Mouse (Mus musculus) liver, adult 2 months (tissue): ENCODE measurements at regions not wholly inside any gene's neighbourhood (a gene's known extent, or its start where the extent isn't known, plus 50 kb on each side); places are given as distances from the start of the nearest gene placed in this dataset.

Experiments used
- DNase-seq: peaks from one replicate; pipeline ENCODE4 v3.0.0-alpha.2; 2011; ENCODE audit warnings: low read depth, low spot score; ENCODE audit errors: extremely low read depth
- H3K27ac ChIP-seq: fragments of 200-500 bp; replicated peaks from 2 replicates; pipeline ENCODE4 v1.5.1; 2012; ENCODE audit warnings: low read depth, mild to moderate bottlenecking, control low read depth, inconsistent platforms, low read length; ENCODE audit not compliant: insufficient read depth
- H3K27me3 ChIP-seq: fragments of 200-500 bp; 2 replicates; pipeline ENCODE4 v1.6.1; 2012; ENCODE audit warnings: mild to moderate bottlenecking, moderate library complexity, low read length, inconsistent platforms; ENCODE audit not compliant: control insufficient read depth, insufficient read depth
- H3K36me3 ChIP-seq: fragments of 200-500 bp; 2 replicates; pipeline ENCODE4 v1.6.1; 2012; ENCODE audit warnings: low read length, inconsistent platforms; ENCODE audit not compliant: control insufficient read depth, insufficient read depth
- H3K4me1 ChIP-seq: fragments of 200-500 bp; 2 replicates; pipeline ENCODE4 v1.6.1; 2011; ENCODE audit warnings: low read length; ENCODE audit not compliant: control insufficient read depth, insufficient read depth
- H3K4me3 ChIP-seq: fragments of 200-500 bp; 2 replicates; pipeline ENCODE4 v1.5.1; 2011; ENCODE audit warnings: low read depth, mild to moderate bottlenecking, control low read depth, low read length, moderate library complexity; ENCODE audit not compliant: insufficient read depth
- H3K79me2 ChIP-seq: fragments of 200-500 bp; 2 replicates; pipeline ENCODE4 v1.6.1; 2012; ENCODE audit warnings: inconsistent platforms, mild to moderate bottlenecking, low read length, moderate library complexity; ENCODE audit not compliant: control insufficient read depth, insufficient read depth
- H3K9ac ChIP-seq: fragments of 200-500 bp; 2 replicates; pipeline ENCODE4 v1.6.1; 2012; ENCODE audit warnings: low read depth, mild to moderate bottlenecking, control low read depth, inconsistent platforms, low read length
- CTCF ChIP-seq: fragments of 200-500 bp; IDR thresholded peaks from 2 replicates; pipeline ENCODE4 v1.5.1; 2011; ENCODE audit warnings: low read depth, low read length, control low read depth
- POLR2A ChIP-seq: fragments of 200-500 bp; IDR thresholded peaks from 2 replicates; pipeline ENCODE4 v1.6.1; 2011; ENCODE audit warnings: low read length, control low read depth; ENCODE audit not compliant: insufficient read depth; ENCODE audit errors: extremely low read depth
- WGBS: fragments of 180-500 bp; shearing (Covaris S2); methylation state at CpG from one replicate; pipeline ENCODE4 v1.1.7; 2018; 5-methylcytosine and 5-hydroxymethylcytosine counted together

DNA sequence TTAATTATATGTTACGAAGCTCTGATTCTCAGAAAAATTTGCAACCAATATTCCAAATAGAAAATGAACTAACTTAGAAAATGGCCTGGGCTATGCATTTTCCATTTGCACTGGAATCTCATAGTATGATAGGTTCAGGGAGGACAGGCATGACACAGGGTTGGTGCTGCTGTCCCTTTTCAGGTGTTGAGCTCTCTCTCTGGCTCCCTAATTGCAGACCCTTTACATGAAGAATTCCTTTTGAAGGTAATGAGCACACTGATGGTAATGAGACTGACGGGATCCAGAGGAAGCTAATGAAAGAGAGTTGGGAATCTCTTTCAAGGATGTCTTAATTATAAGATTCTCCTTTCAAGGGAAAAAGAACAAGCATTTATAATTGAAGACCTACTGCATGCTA is 87.6 kb downstream of the Serpinb8 start:
- Histone ChIP-seq H3K79me2 (no peaks in the 10 kb centered on the region), H3K9ac (no peak overlapping the region), H3K27me3 (no peaks in the 10 kb centered on the region), H3K27ac (no peak overlapping the region), H3K4me1 (no peaks in the 10 kb centered on the region), H3K36me3 (no peaks in the 10 kb centered on the region), H3K4me3 (no peak overlapping the region)
- WGBS: 81% methylated on average over 2 of the region's 2 CpGs
- DNase-seq: no peak
- TF ChIP-seq CTCF (no peak), POLR2A (no peak)

- Histone ChIP-seq H3K9ac (no peak overlapping the region), H3K79me2 (no peaks in the 10 kb centered on the region), H3K4me3 (no peak overlapping the region), H3K4me1 (no peaks in the 10 kb centered on the region), H3K27me3 (no peaks in the 10 kb centered on the region), H3K27ac (no peak overlapping the region), H3K36me3 (no peaks in the 10 kb centered on the region)
- no peak for DNase-seq
- 52% methylated on average over 2 of the region's 2 CpGs for WGBS
- TF ChIP-seq CTCF (no peak), POLR2A (no peak)
Observed at GRCm38 (mm10) chr1:107696858-107697257, 107.1 kb downstream of the Serpinb8 start.

DNA sequence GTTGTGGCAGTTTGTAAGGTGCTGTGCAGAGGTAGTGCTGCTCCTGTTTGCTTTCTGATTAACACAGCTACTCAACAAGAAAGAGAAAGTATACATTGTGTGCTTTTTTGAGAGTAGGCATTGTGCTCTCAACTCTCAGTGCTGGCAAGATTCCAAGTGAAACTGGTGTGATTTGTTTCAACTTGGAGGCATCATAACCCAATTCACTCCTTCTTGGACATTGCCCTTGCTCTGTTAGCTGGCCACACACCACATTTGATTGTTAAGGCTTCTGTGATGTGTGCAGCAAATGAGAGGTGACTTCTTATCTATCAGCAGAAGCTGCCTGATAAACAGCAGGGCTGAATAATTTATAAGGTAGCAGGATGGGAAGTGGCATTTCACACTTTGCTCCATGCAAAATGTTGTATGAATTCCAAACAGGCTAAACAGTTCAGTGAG is 116.3 kb downstream of the Serpinb8 start:
- Histone ChIP-seq H3K36me3 (no peaks in the 10 kb centered on the region), H3K79me2 (no peaks in the 10 kb centered on the region), H3K4me1 (no peaks in the 10 kb centered on the region), H3K27me3 (no peaks in the 10 kb centered on the region), H3K27ac (no peak overlapping the region), H3K9ac (no peak overlapping the region), H3K4me3 (no peak overlapping the region)
- DNase-seq: peak; percentile 2
- no peak for TF ChIP-seq POLR2A
- TF ChIP-seq CTCF: no peak

DNA sequence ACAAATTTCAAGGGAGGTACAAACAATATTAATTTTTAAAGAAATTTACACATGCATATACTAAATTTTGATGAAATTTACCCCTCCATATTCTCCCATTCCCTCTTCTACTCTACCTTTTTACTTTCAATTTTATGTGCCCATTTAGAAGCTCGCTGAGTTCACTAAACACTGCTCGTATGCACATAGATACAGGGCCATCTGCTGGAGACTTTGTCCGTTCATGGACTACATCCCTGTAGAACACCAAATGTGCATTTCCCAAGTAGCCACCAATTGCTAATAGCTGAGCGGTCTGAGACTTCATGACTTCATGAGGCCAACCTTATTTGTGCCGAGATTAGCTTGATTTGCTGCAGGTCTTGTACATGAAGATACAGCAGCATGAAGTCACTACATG is 118.8 kb downstream of the Serpinb8 start:
- WGBS: 78% methylated on average over 5 of the region's 5 CpGs
- Histone ChIP-seq H3K79me2 (no peaks in the 10 kb centered on the region), H3K27ac (no peak overlapping the region), H3K9ac (no peak overlapping the region), H3K27me3 (no peaks in the 10 kb centered on the region), H3K4me3 (no peak overlapping the region), H3K4me1 (no peaks in the 10 kb centered on the region), H3K36me3 (no peaks in the 10 kb centered on the region)
- TF ChIP-seq CTCF (no peak), POLR2A (no peak)
- DNase-seq: peak; percentile 14

GRCm38 (mm10) chr1:107714869-107715268 is 125.1 kb downstream of the Serpinb8 start:
- Histone ChIP-seq H3K27me3 (no peaks in the 10 kb centered on the region), H3K9ac (no peak overlapping the region), H3K79me2 (no peaks in the 10 kb centered on the region), H3K36me3 (no peaks in the 10 kb centered on the region), H3K4me3 (no peak overlapping the region), H3K27ac (no peak overlapping the region), H3K4me1 (no peaks in the 10 kb centered on the region)
- 91% methylated on average over 1 of the region's 1 CpGs for WGBS
- TF ChIP-seq POLR2A (no peak), CTCF (no peak)
- no peak for DNase-seq

GRCm38 (mm10) chr1:107719304-107719703 is 129.5 kb downstream of the Serpinb8 start:
- Histone ChIP-seq H3K9ac (no peak overlapping the region), H3K4me3 (no peak overlapping the region), H3K4me1 (no peaks in the 10 kb centered on the region), H3K79me2 (no peaks in the 10 kb centered on the region), H3K27ac (no peak overlapping the region), H3K36me3 (no peaks in the 10 kb centered on the region), H3K27me3 (no peaks in the 10 kb centered on the region)
- WGBS: 69% methylated on average over 5 of the region's 5 CpGs
- no peak for DNase-seq
- no peak for TF ChIP-seq CTCF
- no peak for TF ChIP-seq POLR2A
